Mouse (Mus musculus): ENCODE measurements around the gene Bex4. TPM values are rescaled to one million over a fixed set of nuclear protein-coding genes. Genes with fewer than 3 reads are reported as not detected.

The Bex4 gene
- polyA plus RNA-seq, 1 experiment = not detected

- no peak for TF ChIP-seq CTCF (IDR thresholded peaks at IDR 0.05; ENCODE audit: insufficient read depth, low read depth, low read length)
- TF ChIP-seq POLR2A (IDR thresholded peaks at IDR 0.05; ENCODE audit: insufficient read depth, low read depth, low read length) = no peak
- H3K27ac ChIP-seq (ENCODE audit: insufficient read depth, low read depth, low read length) = peak within 1 kb of the TSS; percentile 83
- peak within 1 kb of the TSS; percentile 73 for H3K4me3 ChIP-seq (ENCODE audit: insufficient read depth, low read depth, low read length)
- WGBS = 15% methylated on average over 10 of the region's 10 CpGs
- H3K4me1 ChIP-seq (ENCODE audit: control insufficient read depth, insufficient read depth, low read length) = no peaks in the 10 kb centered on the region
These were observed 33.3 kb downstream of the Bex4 start, which contains the start of gene Tceal8 for GRCm38 (mm10) chrX:136172118-136172551. Gene Tceal8 (minus strand): TSS chrX:136172342.

DNA sequence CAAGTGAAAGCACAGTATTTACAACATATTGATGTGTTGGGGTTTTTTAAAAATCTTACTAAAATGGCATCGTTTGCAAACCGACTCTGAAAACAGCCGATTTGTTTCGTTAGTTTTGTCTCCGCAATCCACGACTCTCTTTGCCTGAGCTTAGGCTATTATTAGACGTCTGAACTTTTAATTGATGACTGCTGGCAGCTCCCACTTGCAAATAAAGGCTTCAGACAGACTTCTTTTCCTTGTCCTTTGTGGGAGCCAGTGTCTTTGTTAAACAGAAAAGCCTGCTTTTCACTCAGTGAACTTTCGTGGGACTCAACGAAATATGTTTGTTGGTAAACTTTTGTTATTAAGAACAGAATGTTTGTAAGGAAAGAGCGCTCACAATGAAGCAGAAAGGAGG, 34.0 kb downstream of the Bex4 start:
- Histone ChIP-seq H3K4me3 (ENCODE audit: insufficient read depth, low read depth, low read length) (no peak overlapping the region), H3K4me1 (ENCODE audit: control insufficient read depth, insufficient read depth, low read length) (no peaks in the 10 kb centered on the region), H3K27ac (ENCODE audit: insufficient read depth, low read depth, low read length) (no peak overlapping the region)
- no peak for TF ChIP-seq POLR2A (IDR thresholded peaks at IDR 0.05; ENCODE audit: insufficient read depth, low read depth, low read length)
- TF ChIP-seq CTCF (IDR thresholded peaks at IDR 0.05; ENCODE audit: insufficient read depth, low read depth, low read length) = no peak
- WGBS = 20% methylated on average over 10 of the region's 10 CpGs

- Histone ChIP-seq H3K4me3 (ENCODE audit: insufficient read depth, low read depth, low read length) (no peak overlapping the region), H3K4me1 (ENCODE audit: control insufficient read depth, insufficient read depth, low read length) (no peaks in the 10 kb centered on the region), H3K27ac (ENCODE audit: insufficient read depth, low read depth, low read length) (no peak overlapping the region)
- TF ChIP-seq POLR2A (IDR thresholded peaks at IDR 0.05; ENCODE audit: insufficient read depth, low read depth, low read length) (no peak), CTCF (IDR thresholded peaks at IDR 0.05; ENCODE audit: insufficient read depth, low read depth, low read length) (no peak)
- WGBS = 43% methylated on average over 11 of the region's 11 CpGs
These were observed 42.2 kb downstream of the Bex4 start for GRCm38 (mm10) chrX:136180897-136181553.

- TF ChIP-seq POLR2A (IDR thresholded peaks at IDR 0.05; ENCODE audit: insufficient read depth, low read depth, low read length) (no peak), CTCF (IDR thresholded peaks at IDR 0.05; ENCODE audit: insufficient read depth, low read depth, low read length) (no peak)
- no peaks in the 10 kb centered on the region for H3K4me1 ChIP-seq (ENCODE audit: control insufficient read depth, insufficient read depth, low read length)
- no peak overlapping the region for H3K4me3 ChIP-seq (ENCODE audit: insufficient read depth, low read depth, low read length)
- H3K27ac ChIP-seq (ENCODE audit: insufficient read depth, low read depth, low read length) = no peak overlapping the region
- WGBS = 92% methylated on average over 1 of the region's 1 CpGs
These were observed 44.3 kb downstream of the Bex4 start for GRCm38 (mm10) chrX:136183107-136183506.

Other genes with a start within 250 kb of the Bex4 start
- not detected in 2 replicates for gene Arxes2, start 145.2 kb upstream of the Bex4 start, polyA plus RNA-seq (2012; ENCODE audit: insufficient read depth, insufficient read length, low replicate concordance, missing spikeins)
- gene Arxes1, start 105.6 kb upstream of the Bex4 start, polyA plus RNA-seq (2012; ENCODE audit: insufficient read depth, insufficient read length, low replicate concordance, missing spikeins) = not detected in 2 replicates
- not detected in 2 replicates for gene Bex2, start 70.8 kb upstream of the Bex4 start, polyA plus RNA-seq (2012; ENCODE audit: insufficient read depth, insufficient read length, low replicate concordance, missing spikeins)
- not detected in 2 replicates for gene Nxf3, start 53.7 kb upstream of the Bex4 start, polyA plus RNA-seq (2012; ENCODE audit: insufficient read depth, insufficient read length, low replicate concordance, missing spikeins)
- gene Tceal8, start 33.3 kb downstream of the Bex4 start, polyA plus RNA-seq (2012; ENCODE audit: insufficient read depth, insufficient read length, low replicate concordance, missing spikeins) = not detected in 2 replicates
- gene Tceal5, start 64.9 kb downstream of the Bex4 start, polyA plus RNA-seq (2012; ENCODE audit: insufficient read depth, insufficient read length, low replicate concordance, missing spikeins) = not detected in 2 replicates
- gene Tceal7, start 75.8 kb downstream of the Bex4 start, polyA plus RNA-seq (2012; ENCODE audit: insufficient read depth, insufficient read length, low replicate concordance, missing spikeins) = not detected in 2 replicates
- 721 TPM in 1 of 2 replicates, not detected in the other for gene Bex1, start 76.5 kb downstream of the Bex4 start, polyA plus RNA-seq (2012; ENCODE audit: insufficient read depth, insufficient read length, low replicate concordance, missing spikeins)
- not detected in 2 replicates for gene Tceal9, start 106.1 kb downstream of the Bex4 start, polyA plus RNA-seq (2012; ENCODE audit: insufficient read depth, insufficient read length, low replicate concordance, missing spikeins)
- not detected in 2 replicates for gene Bex3, start 131.3 kb downstream of the Bex4 start, polyA plus RNA-seq (2012; ENCODE audit: insufficient read depth, insufficient read length, low replicate concordance, missing spikeins)

Data from olfactory bulb, adult 2 months (tissue).